Mouse (Mus musculus) common myeloid progenitor, adult 5-6 weeks (primary cell): ENCODE results near the gene Gpr37l1. TPM values are rescaled to one million over a fixed set of nuclear protein-coding genes. Genes with fewer than 3 reads are reported as not detected.

Source experiments
- ATAC-seq: replicated peaks from 2 replicates; pipeline ENCODE4 v1.8.0; 2016; ENCODE audit warnings: low read depth, mild to moderate bottlenecking, moderate TSS enrichment, inconsistent platforms; ENCODE audit not compliant: poor library complexity, severe bottlenecking
- total RNA-seq: library from RNA; stranded (forward); fragments of 200-1000, 187-1606 nt; gene quantifications from 2 replicates; pipeline ENCODE4 v1.2.3, GENCODE M21; 2017

Gene Gpr37l1
- total RNA-seq, 1 experiment from 2014 or later = not detected

DNA sequence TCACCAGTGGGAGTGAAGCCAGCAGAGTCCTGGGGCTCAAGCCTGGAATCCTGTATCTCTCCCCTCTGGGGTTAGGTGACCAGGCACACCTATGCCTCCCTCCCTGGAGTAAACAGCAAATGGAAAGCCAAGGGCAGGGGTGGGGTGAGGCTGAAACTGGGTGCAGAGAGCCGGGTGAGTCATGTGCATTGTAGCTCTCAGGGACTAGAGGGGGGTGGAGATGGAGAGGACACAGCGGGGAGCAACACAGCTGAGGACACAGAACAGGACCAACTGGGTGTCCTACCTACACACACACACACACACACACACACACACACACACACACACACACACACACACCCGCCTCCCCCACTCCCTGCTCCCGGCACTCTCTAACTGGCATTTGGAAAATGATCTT lies 16.0 kb upstream of the Gpr37l1 start:
- ATAC-seq = no peak

DNA sequence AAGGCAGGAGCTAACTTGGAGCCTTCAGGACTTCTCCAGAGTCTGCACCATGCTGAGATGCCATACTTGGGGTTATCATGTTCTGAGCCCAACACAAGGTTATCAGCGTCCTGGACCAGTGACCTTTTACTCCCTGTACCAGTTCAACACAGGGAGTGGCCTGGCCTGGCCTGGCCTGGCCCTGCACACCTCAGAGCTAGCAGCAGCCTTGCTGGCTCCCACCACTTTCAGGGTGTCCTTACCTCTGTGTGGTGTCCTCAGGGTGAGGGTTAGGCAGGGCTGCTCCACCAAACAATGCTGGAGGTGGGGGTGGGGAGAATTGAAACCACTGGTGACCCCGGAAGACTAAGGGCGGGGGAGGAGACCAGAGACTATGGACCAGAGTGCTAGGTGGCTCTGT lies 15.5 kb upstream of the Gpr37l1 start:
- no peak for ATAC-seq

DNA sequence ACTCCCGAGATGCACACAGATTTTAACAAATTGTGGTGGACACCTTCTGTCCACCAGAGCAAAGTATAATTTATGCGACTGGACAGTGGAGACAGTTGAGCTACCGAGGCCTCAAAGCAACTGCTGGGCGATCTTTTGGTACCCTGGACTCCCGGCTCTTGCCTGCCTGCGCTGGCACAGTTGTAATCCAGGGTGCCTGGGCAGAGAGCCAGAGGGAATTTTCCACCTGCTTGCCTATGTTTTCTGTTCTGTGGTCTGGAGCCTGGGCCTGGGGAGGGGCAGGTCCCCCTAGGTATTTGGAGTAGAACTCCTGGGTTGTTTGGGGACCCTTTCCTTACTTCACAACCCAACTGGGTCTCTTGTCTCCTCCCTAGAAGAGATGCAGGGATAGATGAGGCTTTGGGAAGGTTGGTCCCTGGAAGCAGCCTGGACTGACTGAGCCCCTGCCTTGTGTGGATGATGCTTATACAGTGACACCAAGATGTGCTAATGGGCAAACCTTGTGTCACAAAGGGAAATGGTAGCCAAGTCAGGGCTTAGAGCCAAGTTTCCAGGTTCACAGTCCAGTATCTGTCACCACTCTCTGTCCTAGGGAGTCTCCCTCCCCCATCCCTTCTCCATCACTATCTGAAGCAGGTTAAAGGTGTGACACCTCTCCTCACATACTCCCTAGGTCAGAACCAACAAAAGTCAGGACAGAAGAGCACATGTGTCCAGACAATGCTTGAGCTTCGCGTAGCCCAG lies 14.6 kb upstream of the Gpr37l1 start:
- ATAC-seq = no peak

- ATAC-seq = no peak
These were observed 13.8 kb upstream of the Gpr37l1 start for GRCm38 (mm10) chr1:135181275-135181674.

DNA sequence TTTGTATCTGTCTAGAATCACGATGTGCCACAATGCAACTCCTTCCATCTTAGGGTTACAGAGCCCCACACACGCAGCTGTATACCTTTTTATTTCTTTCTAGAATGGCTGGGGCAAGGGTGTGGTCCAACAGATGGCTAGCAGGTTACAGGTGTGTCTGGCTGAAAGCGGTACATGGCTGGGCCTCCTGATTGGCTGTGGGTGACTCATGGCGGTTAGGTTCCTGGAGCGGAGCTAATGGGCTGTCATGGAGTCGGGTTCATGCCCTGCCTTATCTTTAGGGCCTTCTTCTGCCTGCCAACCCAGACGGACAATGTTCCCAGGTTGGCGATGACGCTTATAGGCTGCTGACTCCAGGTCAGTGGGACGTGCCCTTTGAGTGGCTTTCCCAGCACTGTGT lies 13.3 kb upstream of the Gpr37l1 start:
- no peak for ATAC-seq

- no peak for ATAC-seq
These were observed 11.4 kb upstream of the Gpr37l1 start for GRCm38 (mm10) chr1:135178863-135179262.

DNA sequence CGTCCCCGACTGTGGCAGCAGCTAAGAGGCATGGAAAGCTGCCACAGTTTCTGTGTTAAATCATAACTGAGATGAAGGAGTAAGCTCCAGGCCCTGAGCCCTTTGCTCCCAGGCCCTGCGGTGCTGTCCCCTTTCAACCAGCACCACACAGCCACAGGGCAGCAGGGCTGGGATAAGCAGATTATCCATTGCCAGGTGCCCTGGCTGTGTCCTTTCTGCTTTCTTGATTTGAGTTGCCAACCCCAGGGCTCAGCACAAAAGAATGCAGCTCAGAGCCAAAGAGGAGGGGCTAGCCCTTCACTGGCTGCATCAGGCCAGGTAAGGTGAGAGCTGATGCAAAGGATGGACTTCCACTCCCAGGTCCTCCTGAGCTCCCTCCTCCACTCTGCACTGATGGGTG lies 10.2 kb upstream of the Gpr37l1 start:
- no peak for ATAC-seq

- ATAC-seq = no peak
These were observed 7.7 kb upstream of the Gpr37l1 start for GRCm38 (mm10) chr1:135175176-135175575.

DNA sequence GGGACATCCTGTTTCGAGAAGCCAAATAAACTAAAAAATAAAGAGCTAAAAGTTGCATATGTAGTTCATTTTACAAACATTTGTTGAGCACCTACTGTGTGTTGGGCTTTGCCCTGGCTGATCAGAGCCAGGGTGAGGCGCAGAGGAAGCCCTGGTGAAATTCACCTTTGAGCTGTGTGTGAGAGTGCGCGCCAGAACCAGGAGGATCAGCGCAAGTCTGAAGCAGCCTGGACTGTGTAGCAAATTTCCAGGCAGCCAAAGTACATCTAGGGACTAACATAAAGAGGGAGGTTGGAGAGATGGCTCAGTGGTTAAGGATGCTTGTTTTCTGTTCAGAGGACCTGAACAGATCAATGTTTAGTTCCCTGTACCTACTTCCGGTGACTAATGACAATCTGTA lies 5.8 kb upstream of the Gpr37l1 start:
- no peak for ATAC-seq

GRCm38 (mm10) chr1:135171984-135172383 lies 4.5 kb upstream of the Gpr37l1 start:
- peak; percentile 76 for ATAC-seq

DNA sequence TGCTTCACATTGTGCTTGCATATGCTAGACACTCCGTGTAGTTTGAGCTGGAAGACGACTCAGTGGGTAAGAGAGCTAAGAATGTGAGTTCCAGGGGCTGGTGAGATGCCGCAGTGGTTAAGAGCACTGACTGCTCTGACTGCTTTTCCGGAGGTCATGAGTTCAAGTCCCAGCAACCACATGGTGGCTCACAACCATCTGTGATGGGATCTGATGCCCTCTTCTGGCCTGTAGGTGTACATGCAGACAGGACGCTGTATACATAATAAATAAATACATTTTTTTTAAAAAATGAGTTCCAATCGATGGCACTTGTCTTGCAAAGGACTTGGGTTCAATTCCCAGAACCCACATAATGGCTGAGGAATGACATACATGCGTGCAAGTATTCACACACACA lies 3.7 kb upstream of the Gpr37l1 start:
- ATAC-seq = no peak

- no peak for ATAC-seq
These were observed 2.8 kb upstream of the Gpr37l1 start for GRCm38 (mm10) chr1:135170299-135170698.

DNA sequence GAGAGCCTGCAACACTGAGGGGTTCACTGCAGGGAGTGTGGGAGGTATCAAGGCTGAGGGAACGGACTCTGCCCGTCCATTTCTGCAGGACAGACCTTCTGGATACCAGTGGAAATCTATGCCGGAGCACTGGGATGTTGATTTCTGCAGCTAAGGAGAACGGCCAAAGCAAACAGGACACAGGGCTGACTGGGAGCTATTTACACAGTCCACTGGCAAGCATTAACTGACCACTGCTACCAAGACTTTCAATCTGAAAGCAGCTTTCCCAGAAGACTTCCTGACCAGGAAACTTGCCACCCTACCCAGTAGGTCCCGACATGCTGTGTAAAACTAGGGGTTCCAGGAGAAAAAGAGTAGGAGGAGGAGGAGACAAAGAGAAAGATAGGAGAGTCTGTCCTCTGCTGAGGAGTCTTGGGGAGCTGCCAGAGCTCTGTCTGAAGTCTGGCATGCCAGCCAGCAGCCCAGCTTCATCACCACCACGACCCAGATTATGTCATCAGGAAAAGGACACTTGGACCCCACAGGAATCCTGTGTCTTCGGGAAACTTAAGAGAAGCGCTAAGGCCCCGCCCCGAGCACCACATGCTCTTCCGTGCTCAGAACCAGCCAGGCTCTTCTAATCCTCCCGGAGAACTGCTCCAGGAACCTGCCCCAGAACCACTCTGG lies 2.2 kb upstream of the Gpr37l1 start:
- no peak for ATAC-seq

DNA sequence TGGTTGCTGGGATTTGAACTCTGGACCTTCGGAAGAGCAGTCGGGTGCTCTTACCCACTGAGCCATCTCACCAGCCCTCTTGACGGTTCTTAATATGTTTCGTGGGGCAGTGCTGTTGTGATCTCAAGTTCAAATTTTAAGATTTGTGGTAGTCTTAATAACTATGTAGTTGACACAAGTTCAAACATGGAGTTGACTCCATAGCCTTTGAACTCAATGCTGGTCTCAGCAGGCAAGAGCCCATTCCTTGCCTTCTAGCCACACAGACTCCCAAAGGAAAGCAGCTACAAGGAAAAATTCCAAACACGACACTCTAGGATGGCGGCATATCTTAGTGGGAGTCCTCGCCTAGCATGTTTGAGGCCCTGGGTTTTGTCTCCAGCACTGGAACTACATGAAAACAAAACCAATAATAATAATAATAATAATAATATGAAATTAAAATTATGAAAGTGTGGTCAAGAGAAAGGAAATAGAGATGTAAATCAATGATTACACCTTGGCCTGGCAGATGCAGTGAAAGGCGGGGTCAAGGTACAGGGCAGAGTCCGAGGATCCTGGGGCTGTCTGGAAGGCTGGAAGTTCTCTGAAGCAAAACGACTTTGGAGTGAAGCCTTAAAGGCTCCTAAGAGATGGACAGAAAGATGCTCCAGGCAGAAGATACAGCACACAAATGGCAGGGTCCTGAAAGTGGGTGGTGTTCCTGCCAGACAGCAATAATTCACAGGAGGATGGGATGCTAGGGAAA lies 1.1 kb upstream of the Gpr37l1 start:
- ATAC-seq = no peak

DNA sequence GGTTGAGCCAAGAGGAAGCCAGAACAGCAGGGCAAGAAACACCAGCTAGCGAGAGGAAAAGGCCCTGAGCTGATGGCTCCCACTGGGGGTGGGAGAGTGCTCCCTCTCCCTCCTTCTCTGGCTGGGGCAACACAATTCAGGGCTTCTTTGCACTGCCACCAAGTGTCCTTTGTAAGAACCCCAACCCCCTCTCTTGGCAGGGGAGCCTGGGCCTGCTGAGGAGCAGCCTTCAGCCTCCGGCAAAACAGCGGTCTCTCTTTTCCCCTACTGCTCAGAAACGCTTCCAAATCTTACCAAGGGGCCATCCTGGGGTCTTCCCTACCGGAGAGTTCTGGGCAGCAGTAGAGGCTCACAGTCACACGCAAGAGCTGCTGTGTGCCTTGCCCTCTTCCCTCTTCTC lies 4.8 kb downstream of the Gpr37l1 start:
- no peak for ATAC-seq

GRCm38 (mm10) chr1:135160411-135161050 lies 7.0 kb downstream of the Gpr37l1 start:
- ATAC-seq = no peak

- ATAC-seq = no peak
These were observed 7.8 kb downstream of the Gpr37l1 start for GRCm38 (mm10) chr1:135159556-135160123.

- no peak for ATAC-seq
These were observed 8.4 kb downstream of the Gpr37l1 start for GRCm38 (mm10) chr1:135159074-135159473.

- no peak for ATAC-seq
These were observed 8.8 kb downstream of the Gpr37l1 start for GRCm38 (mm10) chr1:135158633-135159032.

GRCm38 (mm10) chr1:135156300-135156699 lies 11.2 kb downstream of the Gpr37l1 start:
- ATAC-seq = no peak
